Mouse (Mus musculus) frontal cortex, postnatal 14 days (tissue): Measurements from ENCODE around the gene Map3k3.
"Not testable (repeated sequence)": the region's sequence is repeated elsewhere in the genome, so short reads cannot be mapped to it uniquely, and the experiment has no call there.

Experiments used
- DNase-seq, 2 experiments: peaks; one replicate each; pipeline ENCODE4 v3.0.0; 2022; ENCODE audit warnings: low spot score in 2 of 2

Map3k3 gene

GRCm38 (mm10) chr11:106192657-106193370 lies 108.4 kb downstream of the Map3k3 start:
- DNase-seq, result no peak

- DNase-seq, result peak; percentile 92
These were observed 109.2 kb downstream of the Map3k3 start for GRCm38 (mm10) chr11:106193371-106194154.

DNA sequence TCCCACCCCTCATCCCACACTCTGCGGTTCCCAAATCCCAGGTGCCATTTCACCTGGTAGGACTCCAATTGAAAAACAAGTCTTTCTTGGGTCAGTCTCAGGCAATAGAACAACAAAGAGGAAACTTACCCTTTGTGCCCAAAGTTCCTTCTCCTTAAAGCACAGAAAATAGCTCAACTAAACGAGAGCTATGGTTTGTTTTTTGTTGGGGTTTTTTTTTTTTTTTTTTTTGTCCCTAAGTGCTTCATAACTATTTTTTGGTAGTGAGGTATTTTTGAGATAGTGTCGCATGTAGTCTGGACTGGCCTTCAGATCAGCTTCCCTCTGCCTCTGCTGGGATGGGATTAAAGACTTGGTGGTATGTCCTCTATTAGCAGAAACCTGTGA lies 109.7 kb downstream of the Map3k3 start:
- no peak for DNase-seq

DNA sequence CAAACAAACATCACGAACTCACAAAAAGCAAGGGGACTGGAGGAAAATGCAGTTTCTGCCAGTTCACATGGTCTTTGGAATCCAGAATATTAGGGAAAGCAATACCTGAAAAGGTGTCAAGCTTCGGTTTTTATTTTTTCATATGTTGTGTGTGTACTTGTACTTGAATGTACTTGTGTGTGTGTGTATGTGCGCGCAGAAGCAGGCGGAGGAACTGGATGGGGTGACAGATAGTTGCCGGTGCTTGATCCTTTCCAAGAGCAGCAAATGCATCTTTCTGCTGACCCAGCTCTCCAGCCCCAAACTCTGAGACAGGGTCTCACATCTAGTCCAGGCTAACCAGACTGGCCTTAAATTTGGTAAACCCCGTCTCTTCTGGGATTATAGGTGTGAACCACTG lies 110.5 kb downstream of the Map3k3 start:
- no peak for DNase-seq

- no peak for DNase-seq
These were observed 110.9 kb downstream of the Map3k3 start for GRCm38 (mm10) chr11:106195341-106195740.

DNA sequence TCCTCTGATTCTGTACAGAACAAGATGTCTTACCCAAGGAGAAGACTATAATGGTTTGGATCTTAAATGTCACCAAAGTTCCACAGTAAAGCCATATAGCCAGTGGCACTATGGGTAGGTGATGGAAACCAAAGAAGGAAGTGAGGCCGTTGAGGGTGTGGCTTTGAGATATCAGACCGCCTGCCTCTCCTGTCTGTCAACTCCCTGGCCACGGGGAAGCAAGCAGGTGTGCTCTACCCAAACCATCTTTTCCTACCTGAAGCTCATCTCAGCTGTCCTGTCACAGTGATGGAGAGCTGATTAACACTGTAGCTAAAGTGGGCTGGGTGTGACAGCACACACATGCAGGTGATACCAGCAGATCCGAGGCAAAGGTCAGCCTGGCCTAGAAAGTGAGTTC lies 113.9 kb downstream of the Map3k3 start:
- no peak for DNase-seq

DNA sequence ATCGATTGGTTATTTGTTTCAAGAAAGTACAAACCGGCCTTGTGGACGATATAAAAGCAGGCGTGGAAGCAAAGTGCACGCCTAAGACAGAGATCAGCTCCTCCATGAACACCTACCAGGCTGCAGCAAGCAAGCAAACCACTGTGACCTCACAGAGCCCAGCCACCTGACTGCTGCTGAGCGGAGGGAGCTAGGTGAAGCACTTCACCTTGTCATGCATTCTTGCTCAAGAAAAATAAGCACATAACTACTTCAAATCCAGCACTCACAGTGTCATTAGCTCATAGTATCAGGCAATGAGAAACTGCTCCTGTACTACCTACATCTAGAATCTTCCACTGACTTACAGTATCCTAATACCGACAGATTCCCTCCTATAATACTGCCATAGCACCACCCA lies 115.6 kb downstream of the Map3k3 start:
- not testable (repeated sequence) for DNase-seq

GRCm38 (mm10) chr11:106200756-106201155 lies 116.3 kb downstream of the Map3k3 start:
- no peak for DNase-seq

GRCm38 (mm10) chr11:106201337-106202122 lies 117.1 kb downstream of the Map3k3 start:
- no peak for DNase-seq

DNA sequence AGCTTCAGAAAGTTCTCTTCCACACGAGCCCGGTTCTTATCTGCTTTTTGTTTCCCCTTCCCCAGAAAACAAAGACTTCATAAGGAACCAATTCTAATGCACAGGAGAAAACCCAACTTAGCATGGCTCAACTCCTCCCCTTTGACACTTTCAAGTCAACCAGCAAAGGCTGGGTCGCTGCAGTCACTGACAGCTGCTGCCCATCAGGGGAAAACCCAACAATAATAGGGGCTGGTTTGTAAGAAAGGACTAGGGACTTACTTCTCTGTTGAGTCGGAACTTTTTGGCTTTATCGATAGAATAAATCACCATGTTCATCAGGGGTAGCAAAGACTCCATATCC lies 117.7 kb downstream of the Map3k3 start, which contains the start of gene Strada:
Gene Strada (minus strand): TSS at position 46 of the 343 bp plus-strand sequence.
- DNase-seq, result no peak
